Mouse (Mus musculus) limb, embryonic 12.5 days (tissue): ENCODE data around the gene Krtap4-16. TPM values are rescaled to one million over a fixed set of nuclear protein-coding genes. Genes with fewer than 3 reads are reported as not detected.
"Not testable (repeated sequence)": the region's sequence is repeated elsewhere in the genome, so short reads cannot be mapped to it uniquely, and the experiment has no call there.

Experiments
- ATAC-seq: fragments of 200-750 bp; cut with Nextera tagmentation; 2 replicates; pipeline ENCODE4 v1.8.0; 2017; ENCODE audit warnings: low read depth, moderate TSS enrichment; ENCODE audit not compliant: insufficient number of reproducible peaks, insufficient read depth, low FRiP score, low TSS enrichment
- H3K27ac ChIP-seq: fragments of 300-500 bp; sonication (generic); 2 replicates; pipeline ENCODE4 v1.5.1; 2016; ENCODE audit warnings: mild to moderate bottlenecking, moderate library complexity
- H3K27me3 ChIP-seq: fragments of 300-500 bp; sonication (generic); 2 replicates; pipeline ENCODE4 v1.6.1; 2016; ENCODE audit warnings: mild to moderate bottlenecking, moderate library complexity
- H3K36me3 ChIP-seq: fragments of 300-500 bp; sonication (generic); 2 replicates; pipeline ENCODE4 v1.6.1; 2016; ENCODE audit warnings: mild to moderate bottlenecking, moderate library complexity
- H3K4me1 ChIP-seq: fragments of 300-500 bp; sonication (generic); replicated peaks from 2 replicates; pipeline ENCODE4 v1.6.1; 2016
- H3K4me2 ChIP-seq: fragments of 300-500 bp; sonication (generic); 2 replicates; pipeline ENCODE4 v1.6.1; 2016; ENCODE audit warnings: mild to moderate bottlenecking, moderate library complexity
- H3K4me3 ChIP-seq: fragments of 300-500 bp; sonication (generic); replicated peaks from 2 replicates; pipeline ENCODE4 v1.5.1; 2016; ENCODE audit warnings: mild to moderate bottlenecking
- H3K9ac ChIP-seq: fragments of 300-500 bp; sonication (generic); replicated peaks from 2 replicates; pipeline ENCODE4 v1.6.1; 2016; ENCODE audit warnings: mild to moderate bottlenecking, moderate library complexity
- H3K9me3 ChIP-seq: fragments of 300-500 bp; sonication (generic); 2 replicates; pipeline ENCODE4 v1.6.1; 2016; ENCODE audit warnings: mild to moderate bottlenecking, moderate library complexity
- WGBS: fragments of 180-500 bp; shearing (Covaris S2); methylation state at CpG from one replicate; pipeline ENCODE4 v1.1.7; 2016; 5-methylcytosine and 5-hydroxymethylcytosine counted together
- polyA plus RNA-seq: library from polyadenylated mRNA; unstranded; fragments of >200 nt; fragmentation: Nextera tagmentation; extraction: Ambion mirVana; gene quantifications from 2 replicates; pipeline ENCODE4 v1.2.1, GENCODE M21; 2016

The Krtap4-16 gene
- not detected in 2 replicates for polyA plus RNA-seq

DNA sequence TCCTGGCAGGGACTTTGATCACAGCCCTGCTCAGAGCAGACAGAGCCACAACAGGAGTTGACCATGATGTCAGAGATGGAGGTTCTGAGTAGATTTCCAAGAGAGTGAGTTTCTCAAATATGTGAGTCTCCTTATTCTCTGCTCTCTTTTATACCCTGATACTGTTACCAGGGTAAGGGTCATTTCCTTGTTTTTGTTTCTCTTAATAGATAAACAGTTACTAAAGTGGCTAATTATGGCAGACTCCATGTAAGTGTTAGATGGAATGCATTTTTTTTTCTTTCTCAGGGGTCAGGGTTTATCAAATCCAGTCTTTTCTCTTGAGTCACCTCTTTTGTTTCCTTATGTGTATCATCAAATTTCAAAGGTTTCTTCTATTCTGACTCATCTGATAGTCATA is at the start of gene Krtap4-16:
Gene Krtap4-16 (minus strand): TSS at position 101 of the 400 bp plus-strand sequence.
- Histone ChIP-seq H3K9ac (no peak within 1 kb of the TSS), H3K4me1 (no peaks in the 10 kb centered on the region), H3K4me2 (no peak within 1 kb of the TSS), H3K27ac (no peak within 1 kb of the TSS), H3K9me3 (peaks cover 7% of the 10 kb centered on the region; the same call in 1 of the 2 replicates), H3K36me3 (no peaks in the 10 kb centered on the region), H3K4me3 (no peak within 1 kb of the TSS), H3K27me3 (no peaks in the 10 kb centered on the region)
- ATAC-seq, result no peak

DNA sequence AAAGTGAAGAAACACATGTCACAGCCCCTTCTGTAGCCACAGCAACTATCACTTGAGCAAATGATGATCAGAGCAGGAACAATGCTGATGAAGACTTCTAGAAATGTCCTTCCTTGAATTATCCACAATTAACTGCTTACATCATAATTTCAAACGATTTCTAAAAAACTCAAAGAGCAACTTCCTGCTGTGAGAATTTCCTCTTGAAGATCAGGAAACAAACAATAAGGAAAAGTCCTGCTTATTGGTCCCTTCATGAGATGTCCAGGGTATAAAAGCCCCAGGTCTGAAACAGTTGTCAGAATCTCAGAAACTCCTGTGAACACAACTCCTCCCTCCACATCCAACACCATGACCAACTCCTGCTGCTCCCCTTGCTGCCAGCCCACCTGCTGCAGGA is 27.5 kb upstream of the Krtap4-16 start, which contains the start of gene Gm11567:
Gene Gm11567 (plus strand): TSS at position 301 of the 400 bp plus-strand sequence.
- H3K4me2 ChIP-seq, ATAC-seq, H3K9me3 ChIP-seq, H3K4me1 ChIP-seq, H3K27ac ChIP-seq, H3K4me3 ChIP-seq, H3K36me3 ChIP-seq, H3K27me3 ChIP-seq, H3K9ac ChIP-seq: not testable (repeated sequence)
- WGBS, result 50% methylated on average over 1 of the region's 1 CpGs

GRCm38 (mm10) chr11:99873089-99873488 is 21.7 kb upstream of the Krtap4-16 start, which contains the start of gene Krtap9-1:
Gene Krtap9-1 (plus strand): TSS chr11:99873389.
- WGBS, result 66% methylated on average over 1 of the region's 1 CpGs
- ATAC-seq, result not testable (repeated sequence)

DNA sequence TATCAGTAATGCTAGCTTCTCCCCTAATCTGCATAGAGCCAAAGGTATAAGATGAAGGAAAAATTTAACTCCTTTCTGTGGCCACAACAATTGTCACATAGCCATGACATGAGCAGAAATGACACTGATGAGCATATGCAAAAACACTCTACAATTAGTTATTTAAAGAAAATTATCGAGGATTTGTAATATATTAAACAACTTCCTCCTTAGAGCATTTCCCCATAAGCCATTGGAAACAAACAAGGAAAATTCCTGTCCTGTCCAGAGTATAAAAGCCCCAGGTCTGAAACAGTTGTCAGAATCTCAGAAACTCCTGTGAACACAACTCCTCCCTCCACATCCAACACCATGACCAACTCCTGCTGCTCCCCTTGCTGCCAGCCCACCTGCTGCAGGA is 12.8 kb upstream of the Krtap4-16 start, which contains the start of gene Gm11559:
Gene Gm11559 (plus strand): TSS at position 301 of the 400 bp plus-strand sequence.
- H3K4me2 ChIP-seq, H3K9ac ChIP-seq, H3K4me3 ChIP-seq, H3K27me3 ChIP-seq, H3K27ac ChIP-seq, H3K36me3 ChIP-seq, ATAC-seq, H3K4me1 ChIP-seq, H3K9me3 ChIP-seq: not testable (repeated sequence)
- 76% methylated on average over 1 of the region's 1 CpGs for WGBS

More at GRCm38 (mm10) chr11:99873089-99873488, 21.7 kb upstream of the Krtap4-16 start, which contains the start of gene Krtap9-1:
- H3K4me3 ChIP-seq, H3K4me1 ChIP-seq, H3K9me3 ChIP-seq, H3K27me3 ChIP-seq, H3K36me3 ChIP-seq, H3K9ac ChIP-seq, H3K27ac ChIP-seq, H3K4me2 ChIP-seq: not testable (repeated sequence)

DNA sequence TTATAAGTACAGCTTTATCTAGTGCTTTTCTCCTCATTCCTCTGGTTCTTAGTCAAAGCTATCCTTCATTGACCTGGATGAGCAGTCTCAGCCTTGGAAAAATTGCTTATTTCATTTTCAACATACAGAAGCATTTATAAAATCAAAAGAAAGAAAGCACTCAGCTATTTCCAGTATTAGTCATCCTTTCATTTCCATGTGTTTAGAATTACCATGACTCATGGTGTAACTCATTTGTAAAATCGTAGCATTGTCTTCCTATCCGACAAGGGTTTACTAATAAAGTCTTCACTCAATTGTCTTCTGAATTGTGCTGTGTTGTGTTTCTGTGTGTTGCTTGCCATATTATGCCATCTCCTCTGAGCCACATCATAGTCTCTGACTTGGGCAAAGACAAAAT is 7.4 kb upstream of the Krtap4-16 start:
- 82% methylated on average over 2 of the region's 2 CpGs for WGBS
- no peaks in the 10 kb centered on the region for H3K27me3 ChIP-seq
- H3K27ac ChIP-seq, result no peak overlapping the region
- H3K4me2 ChIP-seq, result no peak overlapping the region
- H3K9me3 ChIP-seq, result no peaks in the 10 kb centered on the region
- no peak overlapping the region for H3K9ac ChIP-seq
- no peaks in the 10 kb centered on the region for H3K4me1 ChIP-seq
- ATAC-seq, result no peak
- H3K36me3 ChIP-seq, result no peaks in the 10 kb centered on the region
- no peak overlapping the region for H3K4me3 ChIP-seq

- Histone ChIP-seq H3K4me2 (no peak within 1 kb of the TSS), H3K4me3 (no peak within 1 kb of the TSS), H3K4me1 (no peaks in the 10 kb centered on the region), H3K9ac (no peak within 1 kb of the TSS), H3K36me3 (no peaks in the 10 kb centered on the region), H3K27ac (no peak within 1 kb of the TSS), H3K27me3 (no peaks in the 10 kb centered on the region), H3K9me3 (no peaks in the 10 kb centered on the region)
- WGBS, result 92% methylated on average over 2 of the region's 2 CpGs
- ATAC-seq, result no peak
Observed at GRCm38 (mm10) chr11:99857617-99858016, 6.2 kb upstream of the Krtap4-16 start, which contains the start of gene Gm11568. Gene Gm11568 (plus strand): TSS chr11:99857917.

DNA sequence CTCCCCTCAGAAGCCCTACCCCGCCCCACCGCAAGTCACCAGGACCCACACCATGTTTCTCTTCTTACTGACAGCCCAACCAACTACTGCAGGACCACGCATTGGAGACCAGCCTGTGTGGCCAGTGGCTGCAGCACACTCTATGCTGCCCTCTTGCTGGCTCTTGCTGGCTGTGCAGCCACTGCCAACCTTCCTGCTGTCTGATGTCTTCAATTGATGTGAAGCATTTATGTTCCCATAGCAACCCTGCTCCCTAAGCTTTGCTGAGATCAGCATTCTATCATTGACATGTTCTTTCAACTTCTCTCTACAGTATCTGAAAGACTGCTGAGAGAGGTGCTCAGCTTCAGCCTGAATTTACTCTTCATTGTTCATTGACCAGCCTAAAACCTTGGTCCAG is 2.7 kb upstream of the Krtap4-16 start:
- WGBS, result 49% methylated on average over 3 of the region's 3 CpGs
- no peaks in the 10 kb centered on the region for H3K36me3 ChIP-seq
- ATAC-seq, result no peak

GRCm38 (mm10) chr11:99846746-99847145 is 4.7 kb downstream of the Krtap4-16 start:
- Histone ChIP-seq H3K27me3 (no peaks in the 10 kb centered on the region), H3K27ac (no peak overlapping the region), H3K9me3 (peaks cover 7% of the 10 kb centered on the region; the same call in 1 of the 2 replicates), H3K9ac (no peak overlapping the region), H3K36me3 (no peaks in the 10 kb centered on the region), H3K4me2 (no peak overlapping the region), H3K4me1 (no peaks in the 10 kb centered on the region), H3K4me3 (no peak overlapping the region)
- WGBS, result 82% methylated on average over 2 of the region's 2 CpGs
- no peak for ATAC-seq

More for the DNA sequence above, 2.7 kb upstream of the Krtap4-16 start:
- H3K4me3 ChIP-seq, result no peak overlapping the region
- no peaks in the 10 kb centered on the region for H3K27me3 ChIP-seq
- H3K9me3 ChIP-seq, result peaks cover 7% of the 10 kb centered on the region; the same call in 1 of the 2 replicates
- no peaks in the 10 kb centered on the region for H3K4me1 ChIP-seq
- H3K9ac ChIP-seq, result no peak overlapping the region
- H3K27ac ChIP-seq, result no peak overlapping the region
- no peak overlapping the region for H3K4me2 ChIP-seq

- no peaks in the 10 kb centered on the region for H3K4me1 ChIP-seq
- H3K27ac ChIP-seq, result no peak overlapping the region
- H3K36me3 ChIP-seq, result no peaks in the 10 kb centered on the region
- no peak for ATAC-seq
- no peaks in the 10 kb centered on the region for H3K27me3 ChIP-seq
- H3K4me3 ChIP-seq, result no peak overlapping the region
- H3K4me2 ChIP-seq, result no peak overlapping the region
- 0 out of 2 replicates have a peak, but pooled peaks cover 3% of the 10 kb centered on the region for H3K9me3 ChIP-seq
- WGBS, result 15% methylated on average over 1 of the region's 1 CpGs
- no peak overlapping the region for H3K9ac ChIP-seq
Observed at GRCm38 (mm10) chr11:99842185-99842584, 9.2 kb downstream of the Krtap4-16 start.

DNA sequence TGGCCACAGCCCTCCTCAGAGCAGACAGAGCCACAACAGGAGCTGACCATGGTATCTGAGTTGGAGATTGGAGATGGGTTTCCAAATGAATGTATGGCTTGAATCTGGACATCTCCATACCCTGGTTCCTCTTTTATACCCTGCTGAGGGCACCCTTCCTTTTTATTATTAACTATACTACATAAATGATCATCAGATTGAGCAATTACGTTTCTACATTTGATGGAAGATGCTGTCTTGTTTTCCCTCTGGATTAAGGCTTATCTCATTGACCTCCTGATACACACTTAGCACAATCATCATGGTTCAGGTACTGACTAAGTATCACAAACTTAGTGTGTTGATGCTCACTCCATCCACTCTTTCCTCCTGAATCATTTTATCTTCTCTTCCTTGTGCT is 13.4 kb downstream of the Krtap4-16 start, which contains the start of gene 2300003K06Rik:
Gene 2300003K06Rik (minus strand): TSS at position 101 of the 400 bp plus-strand sequence.
- no peaks in the 10 kb centered on the region for H3K4me1 ChIP-seq
- no peak within 1 kb of the TSS for H3K27ac ChIP-seq
- H3K36me3 ChIP-seq, result no peaks in the 10 kb centered on the region
- 0 out of 2 replicates have a peak, but pooled peaks cover 6% of the 10 kb centered on the region for H3K9me3 ChIP-seq
- WGBS, result 77% methylated on average over 1 of the region's 1 CpGs
- H3K4me2 ChIP-seq, result no peak within 1 kb of the TSS
- no peaks in the 10 kb centered on the region for H3K27me3 ChIP-seq
- no peak within 1 kb of the TSS for H3K4me3 ChIP-seq
- ATAC-seq, result no peak
- H3K9ac ChIP-seq, result no peak within 1 kb of the TSS

DNA sequence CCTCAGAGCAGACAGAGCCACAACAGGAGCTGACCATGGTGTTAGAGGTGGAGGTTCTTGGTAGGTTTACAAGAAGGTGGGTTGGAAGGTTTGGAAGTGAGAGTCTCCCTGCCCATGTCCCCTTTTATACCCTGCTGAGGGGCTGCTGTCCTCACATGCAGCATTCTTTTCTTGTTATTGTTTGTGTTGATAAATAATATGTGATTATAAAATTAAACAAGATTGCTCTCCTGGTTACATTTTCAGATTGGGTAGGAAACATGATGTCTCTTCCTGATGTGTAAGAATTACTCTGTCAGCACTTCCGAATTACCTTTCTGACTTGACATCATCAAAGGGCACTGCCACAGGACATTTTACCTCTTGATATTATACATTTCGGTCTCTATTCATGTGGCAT is 35.8 kb downstream of the Krtap4-16 start, which contains the start of gene Gm11564:
Gene Gm11564 (minus strand): TSS at position 101 of the 400 bp plus-strand sequence.
- not testable (repeated sequence) for H3K4me2 ChIP-seq, H3K4me3 ChIP-seq, H3K9me3 ChIP-seq, H3K27me3 ChIP-seq, H3K36me3 ChIP-seq, H3K4me1 ChIP-seq, ATAC-seq, H3K27ac ChIP-seq, H3K9ac ChIP-seq
- 87% methylated on average over 2 of the region's 2 CpGs for WGBS

GRCm38 (mm10) chr11:99809792-99810191 is 41.6 kb downstream of the Krtap4-16 start, which contains the start of gene Krtap4-13:
Gene Krtap4-13 (minus strand): TSS chr11:99809892.
- H3K27ac ChIP-seq, ATAC-seq: not testable (repeated sequence)

More at GRCm38 (mm10) chr11:99809792-99810191, 41.6 kb downstream of the Krtap4-16 start, which contains the start of gene Krtap4-13:
- not testable (repeated sequence) for H3K4me2 ChIP-seq, H3K4me3 ChIP-seq, H3K36me3 ChIP-seq, H3K9ac ChIP-seq, H3K27me3 ChIP-seq, H3K9me3 ChIP-seq, H3K4me1 ChIP-seq
